Mouse (Mus musculus) lung, embryonic 14.5 days (tissue): ENCODE measurements around the gene Vps51. TPM values are rescaled to one million over a fixed set of nuclear protein-coding genes. Genes with fewer than 3 reads are reported as not detected.

Experiments used
- ATAC-seq: fragments of 200-750 bp; cut with Nextera tagmentation; 2 replicates; pipeline ENCODE4 v1.8.0; 2017; ENCODE audit warnings: mild to moderate bottlenecking, moderate TSS enrichment, moderate library complexity; ENCODE audit not compliant: insufficient read depth
- DNase-seq: peaks from one replicate; pipeline ENCODE4 v3.0.0-alpha.2; 2015
- H3K27ac ChIP-seq: fragments of 300-500 bp; sonication (generic); 2 replicates; pipeline ENCODE4 v1.5.1; 2014; ENCODE audit warnings: low read depth, mild to moderate bottlenecking, moderate library complexity
- H3K27me3 ChIP-seq: fragments of 300-500 bp; sonication (generic); 2 replicates; pipeline ENCODE4 v1.6.1; 2014; ENCODE audit warnings: low read length, control low read depth; ENCODE audit not compliant: insufficient read depth
- H3K36me3 ChIP-seq: fragments of 300-500 bp; sonication (generic); 2 replicates; pipeline ENCODE4 v1.6.1; 2014; ENCODE audit warnings: control low read depth; ENCODE audit not compliant: insufficient read depth
- H3K4me1 ChIP-seq: fragments of 300-500 bp; sonication (generic); 2 replicates; pipeline ENCODE4 v1.6.1; 2014; ENCODE audit warnings: antibody characterized with exemption, control low read depth; ENCODE audit not compliant: insufficient read depth
- H3K4me2 ChIP-seq: fragments of 300-500 bp; sonication (generic); 2 replicates; pipeline ENCODE4 v1.6.1; 2014; ENCODE audit warnings: mild to moderate bottlenecking
- H3K4me3 ChIP-seq: fragments of 300-500 bp; sonication (generic); 2 replicates; pipeline ENCODE4 v1.5.1; 2014; ENCODE audit warnings: low read depth, low read length
- H3K9ac ChIP-seq: fragments of 300-500 bp; sonication (generic); 2 replicates; pipeline ENCODE4 v1.6.1; 2014
- H3K9me3 ChIP-seq: fragments of 300-500 bp; sonication (generic); 2 replicates; pipeline ENCODE4 v1.6.1; 2016; ENCODE audit warnings: low read depth, low read length, control low read depth
- CTCF ChIP-seq: IDR thresholded peaks from 2 replicates; pipeline ENCODE4 v1.5.1; 2016; ENCODE audit warnings: antibody characterized with exemption, low read depth
- WGBS: fragments of 180-500 bp; shearing (Covaris S2); extraction: QIAGEN DNeasy Blood & Tissue Kit; methylation state at CpG from one replicate; pipeline ENCODE4 v1.1.7; 2014; 5-methylcytosine and 5-hydroxymethylcytosine counted together
- polyA plus RNA-seq: library from polyadenylated mRNA; unstranded; fragments of >200 nt; fragmentation: Nextera tagmentation; extraction: Ambion mirVana; gene quantifications from 2 replicates; pipeline ENCODE4 v1.2.1, GENCODE M21; 2014

Vps51 gene
- polyA plus RNA-seq, 1 experiment from 2014 or later = 63.2 TPM

- Histone ChIP-seq H3K36me3 (peaks cover 40% of the 10 kb centered on the region), H3K4me1 (peaks cover 3% of the 10 kb centered on the region), H3K4me3 (no peak within 1 kb of the TSS), H3K9ac (no peak within 1 kb of the TSS), H3K27me3 (no peaks in the 10 kb centered on the region), H3K27ac (no peak within 1 kb of the TSS), H3K4me2 (no peak within 1 kb of the TSS), H3K9me3 (no peaks in the 10 kb centered on the region)
- DNase-seq (no peak), ATAC-seq (no peak)
- no peak for TF ChIP-seq CTCF
- WGBS = 86% methylated on average over 9 of the region's 9 CpGs
Measured at GRCm38 (mm10) chr19:6082156-6082555, 5.1 kb upstream of the Vps51 start, which contains the start of gene Gm28374. Gm28374 (minus strand) TSS chr19:6082256.

DNA sequence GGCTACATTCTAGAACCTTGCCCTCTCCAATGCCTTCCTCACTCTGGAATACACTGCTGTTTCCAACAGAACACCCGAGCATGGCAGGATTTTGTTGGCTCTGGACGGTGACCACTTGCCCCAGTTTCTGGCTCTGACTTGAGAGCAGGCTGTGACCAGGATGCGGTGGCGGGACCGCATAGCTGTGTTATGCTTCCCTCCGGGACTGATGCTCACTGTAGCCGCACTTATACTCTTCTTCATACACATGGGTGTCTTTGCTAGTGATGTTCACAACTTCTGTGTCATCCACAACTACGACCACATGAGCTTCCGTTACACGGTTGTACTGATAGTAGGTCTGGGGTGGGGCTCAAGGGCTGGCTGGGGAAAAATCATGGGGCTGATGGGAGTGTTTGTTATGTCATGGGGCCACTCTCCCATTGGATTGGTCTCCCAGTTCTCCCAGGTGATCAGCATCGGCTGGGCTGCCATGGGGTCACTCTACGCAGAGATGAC, 3.0 kb upstream of the Vps51 start, which contains the start of gene Tmem262:
Tmem262 (plus strand) TSS at position 51 of the 498 bp plus-strand sequence.
- H3K4me3 ChIP-seq = no peak within 1 kb of the TSS
- DNase-seq = no peak
- ATAC-seq = no peak
- peaks cover 8% of the 10 kb centered on the region; the same call in 1 of the 2 replicates for H3K4me1 ChIP-seq
- H3K9ac ChIP-seq = no peak within 1 kb of the TSS
- no peak within 1 kb of the TSS for H3K27ac ChIP-seq
- no peaks in the 10 kb centered on the region for H3K9me3 ChIP-seq
- no peak within 1 kb of the TSS for H3K4me2 ChIP-seq
- no peaks in the 10 kb centered on the region for H3K27me3 ChIP-seq
- WGBS = 91% methylated on average over 12 of the region's 12 CpGs
- H3K36me3 ChIP-seq = peaks cover 37% of the 10 kb centered on the region
- TF ChIP-seq CTCF = no peak

DNA sequence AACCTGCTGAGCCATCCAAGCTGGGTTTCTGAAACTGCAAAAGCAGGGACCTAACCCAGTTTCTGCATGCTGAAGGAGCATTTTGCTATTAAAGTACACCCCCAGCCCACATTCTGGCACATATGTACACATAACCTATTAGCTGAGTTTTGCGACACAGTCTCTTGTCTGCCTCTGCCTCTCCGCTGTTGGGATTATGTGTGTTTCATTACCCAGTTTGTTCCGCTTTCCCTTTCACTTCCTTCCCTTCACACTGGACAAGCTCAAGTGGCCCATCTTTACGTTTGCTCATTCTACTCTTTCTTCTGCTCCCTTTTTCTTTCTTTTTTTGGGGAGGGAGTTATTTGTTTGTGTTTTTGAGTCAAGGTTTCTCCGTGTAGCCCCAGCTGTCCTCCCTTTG, 3.1 kb downstream of the Vps51 start:
- no peak for DNase-seq
- H3K36me3 ChIP-seq = peaks cover 55% of the 10 kb centered on the region
- no peaks in the 10 kb centered on the region for H3K9me3 ChIP-seq
- H3K4me3 ChIP-seq = no peak overlapping the region
- ATAC-seq = no peak
- H3K4me1 ChIP-seq = 0 out of 2 replicates have a peak, but pooled peaks cover 8% of the 10 kb centered on the region
- no peak overlapping the region for H3K4me2 ChIP-seq
- H3K27me3 ChIP-seq = no peaks in the 10 kb centered on the region
- no peak overlapping the region for H3K27ac ChIP-seq
- H3K9ac ChIP-seq = no peak overlapping the region
- 82% methylated on average over 5 of the region's 5 CpGs for WGBS
- no peak for TF ChIP-seq CTCF

DNA sequence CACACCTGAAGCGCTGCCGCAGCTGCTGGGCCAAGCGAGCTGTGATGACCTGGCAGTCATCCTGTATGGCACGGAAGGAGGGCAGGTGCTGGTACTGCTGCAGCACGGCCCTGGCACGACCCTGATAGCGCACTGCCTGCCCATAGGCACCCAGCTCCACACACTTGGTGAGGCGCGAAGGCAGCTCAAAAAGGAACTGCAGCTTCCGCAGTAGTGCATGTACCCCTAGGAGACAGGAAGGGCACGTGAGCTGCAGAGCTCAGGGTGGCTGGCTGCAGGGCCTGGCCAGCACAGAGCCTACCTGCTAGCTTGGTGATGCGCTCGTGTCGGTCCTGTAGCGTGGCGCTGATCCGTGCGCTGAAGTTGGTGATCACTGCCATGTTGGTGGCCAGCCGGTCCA, 5.8 kb downstream of the Vps51 start:
- Histone ChIP-seq H3K27me3 (no peaks in the 10 kb centered on the region), H3K4me2 (no peak overlapping the region), H3K9me3 (no peaks in the 10 kb centered on the region), H3K36me3 (peaks cover 58% of the 10 kb centered on the region), H3K27ac (no peak overlapping the region), H3K9ac (no peak overlapping the region), H3K4me1 (peaks cover 12% of the 10 kb centered on the region; the same call in 1 of the 2 replicates), H3K4me3 (no peak overlapping the region)
- no peak for ATAC-seq
- no peak for DNase-seq
- no peak for TF ChIP-seq CTCF
- WGBS = 91% methylated on average over 19 of the region's 19 CpGs

GRCm38 (mm10) chr19:6070571-6071250, 6.3 kb downstream of the Vps51 start:
- Histone ChIP-seq H3K9me3 (no peaks in the 10 kb centered on the region), H3K4me1 (peaks cover 7% of the 10 kb centered on the region; the same call in 1 of the 2 replicates), H3K4me2 (no peak overlapping the region), H3K9ac (no peak overlapping the region), H3K36me3 (peaks cover 58% of the 10 kb centered on the region), H3K27ac (no peak overlapping the region), H3K4me3 (no peak overlapping the region), H3K27me3 (no peaks in the 10 kb centered on the region)
- DNase-seq = no peak
- WGBS = 86% methylated on average over 31 of the region's 31 CpGs
- no peak for ATAC-seq
- TF ChIP-seq CTCF = no peak

GRCm38 (mm10) chr19:6069851-6070250, 7.2 kb downstream of the Vps51 start:
- Histone ChIP-seq H3K9ac (no peak overlapping the region), H3K4me2 (no peak overlapping the region), H3K9me3 (no peaks in the 10 kb centered on the region), H3K27ac (no peak overlapping the region), H3K4me3 (no peak overlapping the region), H3K36me3 (peaks cover 50% of the 10 kb centered on the region), H3K27me3 (no peaks in the 10 kb centered on the region), H3K4me1 (peaks cover 7% of the 10 kb centered on the region; the same call in 1 of the 2 replicates)
- no peak for DNase-seq
- no peak for TF ChIP-seq CTCF
- ATAC-seq = no peak
- 83% methylated on average over 10 of the region's 10 CpGs for WGBS

GRCm38 (mm10) chr19:6068951-6069350, 8.1 kb downstream of the Vps51 start:
- Histone ChIP-seq H3K4me3 (no peak overlapping the region), H3K4me1 (peaks cover 7% of the 10 kb centered on the region; the same call in 1 of the 2 replicates), H3K4me2 (no peak overlapping the region), H3K9me3 (no peaks in the 10 kb centered on the region), H3K27ac (no peak overlapping the region), H3K9ac (no peak overlapping the region), H3K36me3 (peaks cover 44% of the 10 kb centered on the region), H3K27me3 (no peaks in the 10 kb centered on the region)
- 73% methylated on average over 4 of the region's 4 CpGs for WGBS
- TF ChIP-seq CTCF = no peak
- ATAC-seq (no peak), DNase-seq (no peak)
